Mouse (Mus musculus): ENCODE measurements around the gene Parp3.

DNA sequence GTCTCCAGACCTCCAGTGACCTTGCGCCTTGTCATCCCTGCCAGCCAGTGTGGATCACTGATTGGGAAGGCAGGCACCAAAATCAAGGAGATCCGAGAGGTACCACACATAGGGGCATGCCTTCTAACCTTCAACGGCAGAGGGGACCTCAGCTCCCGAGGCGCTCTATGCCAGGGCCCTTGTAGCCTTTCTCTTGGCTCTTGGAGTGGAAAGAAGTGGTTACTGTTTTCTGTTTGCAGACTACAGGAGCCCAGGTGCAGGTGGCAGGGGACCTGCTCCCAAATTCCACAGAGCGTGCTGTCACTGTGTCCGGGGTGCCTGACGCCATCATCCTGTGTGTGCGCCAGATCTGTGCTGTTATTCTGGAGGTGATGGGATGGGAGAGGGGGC is 15.7 kb downstream of the Parp3 start:
- TF ChIP-seq CTCF (conservative IDR thresholded peaks at IDR 0.05; ENCODE audit: insufficient read depth, insufficient read length, low read depth, low read length), result no peak
- no peak for TF ChIP-seq POLR2A (IDR thresholded peaks at IDR 0.05; ENCODE audit: low read depth, low read length)

Measured in kidney, adult 2 months (tissue).